Mouse (Mus musculus) hindbrain, embryonic 14.5 days (tissue): ENCODE measurements around the gene Cd24a. TPM values are rescaled to one million over a fixed set of nuclear protein-coding genes. Genes with fewer than 3 reads are reported as not detected.
A peak's percentile ranks its signal among the peaks of the same experiment; 100 is the strongest.

Experiments used
- ATAC-seq: fragments of 200-750 bp; cut with Nextera tagmentation; 2 replicates; pipeline ENCODE4 v1.8.0; 2017; ENCODE audit warnings: moderate number of reproducible peaks, mild to moderate bottlenecking, moderate TSS enrichment, moderate library complexity; ENCODE audit not compliant: low FRiP score
- DNase-seq: peaks from one replicate; pipeline ENCODE4 v3.0.0-alpha.2; 2015; ENCODE audit warnings: low spot score
- H3K27ac ChIP-seq: fragments of 300-500 bp; sonication (generic); 2 replicates; pipeline ENCODE4 v1.5.1; 2014; ENCODE audit warnings: mild to moderate bottlenecking, moderate library complexity
- H3K27me3 ChIP-seq: fragments of 300-500 bp; sonication (generic); 2 replicates; pipeline ENCODE4 v1.6.1; 2014; ENCODE audit warnings: mild to moderate bottlenecking, low read length, mixed read lengths; ENCODE audit not compliant: control insufficient read depth, insufficient read depth
- H3K36me3 ChIP-seq: fragments of 300-500 bp; sonication (generic); replicated peaks from 2 replicates; pipeline ENCODE4 v1.6.1; 2014; ENCODE audit not compliant: control insufficient read depth, insufficient read depth
- H3K4me1 ChIP-seq: fragments of 300-500 bp; sonication (generic); replicated peaks from 2 replicates; pipeline ENCODE4 v1.6.1; 2014; ENCODE audit warnings: antibody characterized with exemption, low read length, mixed read lengths; ENCODE audit not compliant: control insufficient read depth, insufficient read depth
- H3K4me2 ChIP-seq: fragments of 300-500 bp; sonication (generic); replicated peaks from 2 replicates; pipeline ENCODE4 v1.6.1; 2014; ENCODE audit warnings: mild to moderate bottlenecking, moderate library complexity
- H3K4me3 ChIP-seq: fragments of 300-500 bp; sonication (generic); replicated peaks from 2 replicates; pipeline ENCODE4 v1.5.1; 2014; ENCODE audit warnings: mild to moderate bottlenecking, low read length
- H3K9ac ChIP-seq: fragments of 300-500 bp; sonication (generic); 2 replicates; pipeline ENCODE4 v1.6.1; 2014
- H3K9me3 ChIP-seq: fragments of 300-500 bp; sonication (generic); 2 replicates; pipeline ENCODE4 v1.6.1; 2016; ENCODE audit warnings: low read length; ENCODE audit not compliant: control insufficient read depth
- WGBS: fragments of 180-500 bp; shearing (Covaris S2); extraction: QIAGEN DNeasy Blood & Tissue Kit; methylation state at CpG from one replicate; pipeline ENCODE4 v1.1.7; 2014; 5-methylcytosine and 5-hydroxymethylcytosine counted together
- polyA plus RNA-seq: library from polyadenylated mRNA; unstranded; fragments of >200 nt; fragmentation: Nextera tagmentation; extraction: Ambion mirVana; gene quantifications from 2 replicates; pipeline ENCODE4 v1.2.1, GENCODE M21; 2014

Cd24a gene
- polyA plus RNA-seq, 1 experiment from 2014 or later, result 954 TPM

DNA sequence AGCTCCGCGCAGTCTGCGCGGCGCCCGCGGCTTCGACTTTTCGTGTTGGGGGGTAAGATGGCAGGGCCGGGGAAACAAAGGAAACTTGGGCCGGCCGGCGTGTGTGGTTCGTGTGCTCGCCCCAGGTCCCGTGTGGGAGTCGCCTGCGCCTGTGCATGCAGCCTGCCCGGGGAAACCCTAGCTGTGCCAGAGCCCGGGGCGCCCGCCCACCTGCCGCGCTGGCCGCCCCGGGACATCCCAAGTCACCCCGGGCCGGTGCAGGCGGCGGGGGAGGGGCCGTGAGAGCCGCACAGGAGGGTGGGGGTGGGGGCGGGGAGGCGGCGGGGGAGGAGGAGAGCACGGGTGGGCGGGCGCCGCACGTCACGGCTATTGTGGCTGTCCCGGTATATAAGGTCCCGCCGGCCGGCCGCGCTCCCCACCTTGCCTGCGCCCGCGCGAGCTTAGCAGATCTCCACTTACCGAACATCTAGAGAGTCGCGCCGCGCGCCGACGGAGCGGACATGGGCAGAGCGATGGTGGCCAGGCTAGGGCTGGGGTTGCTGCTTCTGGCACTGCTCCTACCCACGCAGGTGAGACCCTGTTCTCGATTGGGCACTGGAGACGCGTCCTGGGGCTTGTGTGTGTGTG is 783 bp downstream of the Cd24a start:
- peak; percentile 90 for DNase-seq
- H3K4me1 ChIP-seq, result peaks cover 20% of the 10 kb centered on the region
- H3K36me3 ChIP-seq, result peaks cover 16% of the 10 kb centered on the region
- no peaks in the 10 kb centered on the region for H3K9me3 ChIP-seq
- H3K4me3 ChIP-seq, result peak overlapping the region; percentile 79
- H3K4me2 ChIP-seq, result peak overlapping the region; percentile 67
- peak overlapping the region; percentile 99 for H3K27ac ChIP-seq
- no peaks in the 10 kb centered on the region for H3K27me3 ChIP-seq
- ATAC-seq, result peak; percentile 90
- peak overlapping the region; percentile 95 for H3K9ac ChIP-seq
- under 1% methylated on average over 43 of the region's 65 CpGs for WGBS

- ATAC-seq (peak; percentile 51), DNase-seq (peak; percentile 74)
- Histone ChIP-seq H3K4me2 (peak overlapping the region; percentile 67), H3K4me1 (peaks cover 20% of the 10 kb centered on the region), H3K27me3 (no peaks in the 10 kb centered on the region), H3K4me3 (peak overlapping the region; percentile 79), H3K36me3 (peaks cover 24% of the 10 kb centered on the region), H3K9me3 (no peaks in the 10 kb centered on the region), H3K27ac (peak overlapping the region; percentile 99), H3K9ac (peak overlapping the region; percentile 95)
- WGBS, result under 1% methylated on average over 48 of the region's 49 CpGs
Observed at GRCm38 (mm10) chr10:43579381-43580261, 1.5 kb downstream of the Cd24a start.

GRCm38 (mm10) chr10:43580649-43581078 is 2.6 kb downstream of the Cd24a start:
- peak overlapping the region; percentile 95 for H3K9ac ChIP-seq
- H3K36me3 ChIP-seq, result peaks cover 30% of the 10 kb centered on the region
- WGBS, result under 1% methylated on average over 15 of the region's 15 CpGs
- peak overlapping the region; percentile 79 for H3K4me3 ChIP-seq
- ATAC-seq (peak; percentile 47), DNase-seq (peak; percentile 84)
- no peaks in the 10 kb centered on the region for H3K27me3 ChIP-seq
- H3K27ac ChIP-seq, result peak overlapping the region; percentile 99
- H3K9me3 ChIP-seq, result no peaks in the 10 kb centered on the region
- H3K4me2 ChIP-seq, result peak overlapping the region; percentile 67
- H3K4me1 ChIP-seq, result peaks cover 20% of the 10 kb centered on the region

DNA sequence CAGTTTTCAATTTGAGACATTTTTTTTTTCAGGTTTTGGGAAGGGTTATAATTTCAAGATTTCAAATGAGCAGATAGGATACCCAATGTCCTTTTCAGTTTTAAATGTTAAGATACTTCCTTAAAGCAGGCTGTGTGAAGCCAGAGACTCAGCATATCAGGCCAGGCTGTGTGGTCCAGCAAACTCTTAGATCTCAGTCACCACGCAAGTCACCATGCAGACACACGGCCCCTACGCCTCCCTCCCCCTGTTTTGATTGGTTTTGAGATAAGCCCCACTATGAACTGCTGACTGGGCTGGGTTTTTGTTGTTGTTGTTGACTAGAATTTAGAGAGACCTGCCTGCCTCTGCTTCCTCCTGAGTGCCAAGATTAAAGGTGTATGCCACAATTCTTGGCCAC is 3.2 kb downstream of the Cd24a start:
- H3K4me2 ChIP-seq, result peak overlapping the region; percentile 67
- peak overlapping the region; percentile 79 for H3K4me3 ChIP-seq
- ATAC-seq (no peak), DNase-seq (no peak)
- H3K36me3 ChIP-seq, result peaks cover 30% of the 10 kb centered on the region
- peaks cover 20% of the 10 kb centered on the region for H3K4me1 ChIP-seq
- no peaks in the 10 kb centered on the region for H3K9me3 ChIP-seq
- H3K9ac ChIP-seq, result peak overlapping the region; percentile 95
- peak overlapping the region; percentile 99 for H3K27ac ChIP-seq
- 27% methylated on average over 3 of the region's 3 CpGs for WGBS
- no peaks in the 10 kb centered on the region for H3K27me3 ChIP-seq

- H3K4me3 ChIP-seq, result no peak overlapping the region
- no peak overlapping the region for H3K27ac ChIP-seq
- no peak overlapping the region for H3K9ac ChIP-seq
- H3K9me3 ChIP-seq, result no peaks in the 10 kb centered on the region
- ATAC-seq (no peak), DNase-seq (no peak)
- no peak overlapping the region for H3K4me2 ChIP-seq
- H3K27me3 ChIP-seq, result no peaks in the 10 kb centered on the region
- H3K36me3 ChIP-seq, result peaks cover 30% of the 10 kb centered on the region
- H3K4me1 ChIP-seq, result peaks cover 13% of the 10 kb centered on the region
- WGBS, result 96% methylated on average over 4 of the region's 4 CpGs
Observed at GRCm38 (mm10) chr10:43584538-43584937, 6.5 kb downstream of the Cd24a start.

GRCm38 (mm10) chr10:43588470-43589177 is 10.5 kb downstream of the Cd24a start:
- no peaks in the 10 kb centered on the region for H3K27me3 ChIP-seq
- H3K36me3 ChIP-seq, result peaks cover 16% of the 10 kb centered on the region
- no peak for ATAC-seq
- H3K4me1 ChIP-seq, result no peaks in the 10 kb centered on the region
- DNase-seq, result no peak
- no peak overlapping the region for H3K27ac ChIP-seq
- H3K9ac ChIP-seq, result no peak overlapping the region
- no peak overlapping the region for H3K4me3 ChIP-seq
- no peak overlapping the region for H3K4me2 ChIP-seq
- no peaks in the 10 kb centered on the region for H3K9me3 ChIP-seq
- WGBS, result 75% methylated on average over 8 of the region's 8 CpGs

- Histone ChIP-seq H3K27ac (no peak overlapping the region), H3K4me2 (no peak overlapping the region), H3K4me3 (no peak overlapping the region), H3K27me3 (no peaks in the 10 kb centered on the region), H3K9me3 (no peaks in the 10 kb centered on the region), H3K36me3 (no peaks in the 10 kb centered on the region), H3K9ac (no peak overlapping the region), H3K4me1 (no peaks in the 10 kb centered on the region)
- no peak for DNase-seq
- no peak for ATAC-seq
- WGBS, result 94% methylated on average over 10 of the region's 10 CpGs
Observed at GRCm38 (mm10) chr10:43591477-43591876, 13.4 kb downstream of the Cd24a start.

- Histone ChIP-seq H3K4me2 (no peak overlapping the region), H3K4me1 (no peaks in the 10 kb centered on the region), H3K27me3 (no peaks in the 10 kb centered on the region), H3K27ac (no peak overlapping the region), H3K9ac (no peak overlapping the region), H3K4me3 (no peak overlapping the region), H3K36me3 (no peaks in the 10 kb centered on the region), H3K9me3 (no peaks in the 10 kb centered on the region)
- DNase-seq (no peak), ATAC-seq (no peak)
- WGBS, result 81% methylated on average over 5 of the region's 5 CpGs
Observed at GRCm38 (mm10) chr10:43593182-43593581, 15.1 kb downstream of the Cd24a start.

- Histone ChIP-seq H3K36me3 (no peaks in the 10 kb centered on the region), H3K4me3 (no peak overlapping the region), H3K27ac (no peak overlapping the region), H3K27me3 (no peaks in the 10 kb centered on the region), H3K9ac (no peak overlapping the region), H3K9me3 (no peaks in the 10 kb centered on the region), H3K4me2 (no peak overlapping the region), H3K4me1 (no peaks in the 10 kb centered on the region)
- DNase-seq (no peak), ATAC-seq (no peak)
- 93% methylated on average over 2 of the region's 2 CpGs for WGBS
Observed at GRCm38 (mm10) chr10:43594187-43594586, 16.1 kb downstream of the Cd24a start.
